Mouse (Mus musculus): ENCODE data around the gene Exoc2. TPM values are rescaled to one million over a fixed set of nuclear protein-coding genes. Genes with fewer than 3 reads are reported as not detected.

Exoc2 gene
- polyA plus RNA-seq, 1 experiment, result 10.2 TPM

GRCm38 (mm10) chr13:30986934-30987455 is 13.1 kb upstream of the Exoc2 start:
- H3K36me3 ChIP-seq (ENCODE audit: control insufficient read depth, insufficient read depth, low read length), result no peaks in the 10 kb centered on the region
- H3K4me1 ChIP-seq (ENCODE audit: control insufficient read depth, insufficient read depth, low read length), result no peaks in the 10 kb centered on the region
- TF ChIP-seq CTCF (conservative IDR thresholded peaks at IDR 0.05; ENCODE audit: insufficient read depth, insufficient read length, low read depth, low read length) (no peak), POLR2A (IDR thresholded peaks at IDR 0.05; ENCODE audit: low read depth, low read length) (no peak)
- no peaks in the 10 kb centered on the region for H3K27me3 ChIP-seq (replicated peaks; ENCODE audit: control insufficient read depth, insufficient read depth, low read length)
- H3K27ac ChIP-seq (ENCODE audit: insufficient read depth, low read depth, low read length), result peak overlapping the region; percentile 60
- DNase-seq, result peak; percentile 24
- H3K4me3 ChIP-seq (ENCODE audit: insufficient read depth, low read depth, low read length), result no peak overlapping the region
- WGBS, result 71% methylated on average over 10 of the region's 10 CpGs

GRCm38 (mm10) chr13:30985598-30986466 is 11.9 kb upstream of the Exoc2 start:
- peak overlapping the region; percentile 68 for H3K27ac ChIP-seq (ENCODE audit: insufficient read depth, low read depth, low read length)
- no peaks in the 10 kb centered on the region for H3K36me3 ChIP-seq (ENCODE audit: control insufficient read depth, insufficient read depth, low read length)
- peak overlapping the region; percentile 42 for H3K4me3 ChIP-seq (ENCODE audit: insufficient read depth, low read depth, low read length)
- WGBS, result 27% methylated on average over 27 of the region's 27 CpGs
- peak; percentile 52 for DNase-seq
- H3K4me1 ChIP-seq (ENCODE audit: control insufficient read depth, insufficient read depth, low read length), result no peaks in the 10 kb centered on the region
- TF ChIP-seq CTCF (conservative IDR thresholded peaks at IDR 0.05; ENCODE audit: insufficient read depth, insufficient read length, low read depth, low read length), result no peak
- no peak for TF ChIP-seq POLR2A (IDR thresholded peaks at IDR 0.05; ENCODE audit: low read depth, low read length)
- H3K27me3 ChIP-seq (replicated peaks; ENCODE audit: control insufficient read depth, insufficient read depth, low read length), result no peaks in the 10 kb centered on the region

- TF ChIP-seq CTCF (conservative IDR thresholded peaks at IDR 0.05; ENCODE audit: insufficient read depth, insufficient read length, low read depth, low read length), result no peak
- TF ChIP-seq POLR2A (IDR thresholded peaks at IDR 0.05; ENCODE audit: low read depth, low read length), result no peak
Measured at GRCm38 (mm10) chr13:30985275-30985597, 11.3 kb upstream of the Exoc2 start.

GRCm38 (mm10) chr13:30981666-30982065 is 7.8 kb upstream of the Exoc2 start:
- TF ChIP-seq POLR2A (IDR thresholded peaks at IDR 0.05; ENCODE audit: low read depth, low read length), result no peak
- TF ChIP-seq CTCF (conservative IDR thresholded peaks at IDR 0.05; ENCODE audit: insufficient read depth, insufficient read length, low read depth, low read length), result peak; percentile 75
- no peak overlapping the region for H3K4me3 ChIP-seq (ENCODE audit: insufficient read depth, low read depth, low read length)
- H3K27ac ChIP-seq (ENCODE audit: insufficient read depth, low read depth, low read length), result no peak overlapping the region
- WGBS, result 63% methylated on average over 1 of the region's 1 CpGs
- peak; percentile 59 for DNase-seq
- no peaks in the 10 kb centered on the region for H3K27me3 ChIP-seq (replicated peaks; ENCODE audit: control insufficient read depth, insufficient read depth, low read length)
- H3K36me3 ChIP-seq (ENCODE audit: control insufficient read depth, insufficient read depth, low read length), result no peaks in the 10 kb centered on the region
- H3K4me1 ChIP-seq (ENCODE audit: control insufficient read depth, insufficient read depth, low read length), result no peaks in the 10 kb centered on the region

More at GRCm38 (mm10) chr13:30985275-30985597, 11.3 kb upstream of the Exoc2 start:
- no peaks in the 10 kb centered on the region for H3K27me3 ChIP-seq (replicated peaks; ENCODE audit: control insufficient read depth, insufficient read depth, low read length)
- no peaks in the 10 kb centered on the region for H3K36me3 ChIP-seq (ENCODE audit: control insufficient read depth, insufficient read depth, low read length)
- no peaks in the 10 kb centered on the region for H3K4me1 ChIP-seq (ENCODE audit: control insufficient read depth, insufficient read depth, low read length)
- 19% methylated on average over 13 of the region's 13 CpGs for WGBS
- peak overlapping the region; percentile 42 for H3K4me3 ChIP-seq (ENCODE audit: insufficient read depth, low read depth, low read length)
- peak overlapping the region; percentile 54 for H3K27ac ChIP-seq (ENCODE audit: insufficient read depth, low read depth, low read length)
- no peak for DNase-seq

DNA sequence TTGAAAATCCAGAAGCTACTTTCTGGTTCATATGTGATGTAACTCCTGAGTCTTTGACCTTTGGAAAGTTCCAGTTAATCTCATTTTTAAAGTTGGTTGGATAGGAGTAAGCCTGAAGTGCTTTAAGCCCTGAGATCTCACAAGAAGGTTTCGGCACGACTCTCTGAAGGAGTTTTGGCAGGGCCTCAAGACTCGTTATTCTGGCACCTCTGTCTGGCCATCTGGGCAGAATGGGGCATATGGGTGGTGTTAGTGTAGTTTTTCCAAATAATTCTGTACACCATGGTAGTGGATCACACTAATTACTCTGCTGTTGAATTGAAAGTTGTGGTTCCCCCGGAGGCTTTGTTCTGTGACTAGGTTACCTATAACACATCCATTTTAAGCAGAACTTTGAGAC is 4.3 kb upstream of the Exoc2 start:
- H3K27ac ChIP-seq (ENCODE audit: insufficient read depth, low read depth, low read length), result no peak overlapping the region
- TF ChIP-seq CTCF (conservative IDR thresholded peaks at IDR 0.05; ENCODE audit: insufficient read depth, insufficient read length, low read depth, low read length), result no peak
- TF ChIP-seq POLR2A (IDR thresholded peaks at IDR 0.05; ENCODE audit: low read depth, low read length), result no peak
- no peaks in the 10 kb centered on the region for H3K27me3 ChIP-seq (replicated peaks; ENCODE audit: control insufficient read depth, insufficient read depth, low read length)
- no peaks in the 10 kb centered on the region for H3K4me1 ChIP-seq (ENCODE audit: control insufficient read depth, insufficient read depth, low read length)
- no peaks in the 10 kb centered on the region for H3K36me3 ChIP-seq (ENCODE audit: control insufficient read depth, insufficient read depth, low read length)
- 51% methylated on average over 4 of the region's 4 CpGs for WGBS
- no peak overlapping the region for H3K4me3 ChIP-seq (ENCODE audit: insufficient read depth, low read depth, low read length)
- DNase-seq, result no peak

DNA sequence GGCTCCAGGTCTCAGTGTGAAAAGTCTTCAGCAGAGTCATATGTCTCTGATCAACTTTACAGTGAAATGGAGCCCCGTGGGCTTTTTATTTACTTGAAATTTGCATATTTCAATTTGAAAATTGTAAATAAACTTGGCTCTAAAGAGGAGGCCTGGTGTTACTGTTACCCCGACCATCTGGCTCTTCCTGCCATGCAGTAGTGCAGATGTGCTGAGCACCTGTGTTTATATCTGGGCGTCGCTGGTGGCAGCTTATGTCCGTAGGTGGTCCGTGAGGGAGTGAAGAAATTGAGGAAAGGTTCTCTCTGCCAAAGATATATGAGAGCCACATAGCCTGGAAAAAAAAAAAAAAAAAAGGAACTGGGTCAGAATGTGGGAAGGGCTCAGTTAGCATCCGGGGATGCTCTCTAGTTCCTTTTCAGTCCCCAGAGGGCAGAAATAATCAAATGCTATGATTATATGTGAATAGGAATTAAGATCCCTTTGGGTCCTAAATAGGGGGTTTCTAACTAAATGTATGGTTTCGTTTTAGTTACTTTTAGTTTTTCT is 2.7 kb upstream of the Exoc2 start:
- H3K27me3 ChIP-seq (replicated peaks; ENCODE audit: control insufficient read depth, insufficient read depth, low read length), result no peaks in the 10 kb centered on the region
- H3K27ac ChIP-seq (ENCODE audit: insufficient read depth, low read depth, low read length), result no peak overlapping the region
- DNase-seq, result no peak
- TF ChIP-seq CTCF (conservative IDR thresholded peaks at IDR 0.05; ENCODE audit: insufficient read depth, insufficient read length, low read depth, low read length) (no peak), POLR2A (IDR thresholded peaks at IDR 0.05; ENCODE audit: low read depth, low read length) (no peak)
- H3K36me3 ChIP-seq (ENCODE audit: control insufficient read depth, insufficient read depth, low read length), result no peaks in the 10 kb centered on the region
- WGBS, result 61% methylated on average over 8 of the region's 8 CpGs
- no peak overlapping the region for H3K4me3 ChIP-seq (ENCODE audit: insufficient read depth, low read depth, low read length)
- H3K4me1 ChIP-seq (ENCODE audit: control insufficient read depth, insufficient read depth, low read length), result no peaks in the 10 kb centered on the region

GRCm38 (mm10) chr13:30974247-30974630 is 346 bp upstream of the Exoc2 start:
- no peaks in the 10 kb centered on the region for H3K27me3 ChIP-seq (replicated peaks; ENCODE audit: control insufficient read depth, insufficient read depth, low read length)
- H3K4me3 ChIP-seq (ENCODE audit: insufficient read depth, low read depth, low read length), result peak overlapping the region; percentile 94
- WGBS, result 24% methylated on average over 5 of the region's 5 CpGs
- peak overlapping the region; percentile 64; the same call in 1 of the 2 replicates for H3K27ac ChIP-seq (ENCODE audit: insufficient read depth, low read depth, low read length)
- TF ChIP-seq CTCF (conservative IDR thresholded peaks at IDR 0.05; ENCODE audit: insufficient read depth, insufficient read length, low read depth, low read length) (no peak), POLR2A (IDR thresholded peaks at IDR 0.05; ENCODE audit: low read depth, low read length) (no peak)
- peak; percentile 7 for DNase-seq
- no peaks in the 10 kb centered on the region for H3K36me3 ChIP-seq (ENCODE audit: control insufficient read depth, insufficient read depth, low read length)
- no peaks in the 10 kb centered on the region for H3K4me1 ChIP-seq (ENCODE audit: control insufficient read depth, insufficient read depth, low read length)

Data from kidney, adult 2 months (tissue).